Mouse (Mus musculus) kidney, embryonic 14.5 days (tissue): ENCODE measurements around the gene Vrk1. TPM values are rescaled to one million over a fixed set of nuclear protein-coding genes. Genes with fewer than 3 reads are reported as not detected.

Experiments
- ATAC-seq: fragments of 200-750 bp; cut with Nextera tagmentation; 2 replicates; pipeline ENCODE4 v1.8.0; 2017; ENCODE audit warnings: moderate number of reproducible peaks, mild to moderate bottlenecking, moderate TSS enrichment, moderate library complexity; ENCODE audit not compliant: low FRiP score, low TSS enrichment
- H3K27ac ChIP-seq: fragments of 300-500 bp; sonication (generic); 2 replicates; pipeline ENCODE4 v1.5.1; 2014; ENCODE audit warnings: low read depth, mild to moderate bottlenecking, low read length, moderate library complexity, mixed read lengths
- H3K27me3 ChIP-seq: fragments of 300-500 bp; sonication (generic); 2 replicates; pipeline ENCODE4 v1.6.1; 2014; ENCODE audit warnings: mild to moderate bottlenecking, low read length; ENCODE audit not compliant: control insufficient read depth, insufficient read depth
- H3K36me3 ChIP-seq: fragments of 300-500 bp; sonication (generic); 2 replicates; pipeline ENCODE4 v1.6.1; 2014; ENCODE audit warnings: low read length, mixed read lengths; ENCODE audit not compliant: control insufficient read depth, insufficient read depth
- H3K4me1 ChIP-seq: fragments of 300-500 bp; sonication (generic); 2 replicates; pipeline ENCODE4 v1.6.1; 2014; ENCODE audit warnings: low read length, mixed read lengths; ENCODE audit not compliant: control insufficient read depth, insufficient read depth
- H3K4me2 ChIP-seq: fragments of 300-500 bp; sonication (generic); replicated peaks from 2 replicates; pipeline ENCODE4 v1.6.1; 2014; ENCODE audit warnings: low read depth, mild to moderate bottlenecking, low read length
- H3K4me3 ChIP-seq: fragments of 300-500 bp; sonication (generic); 2 replicates; pipeline ENCODE4 v1.5.1; 2014; ENCODE audit warnings: mild to moderate bottlenecking, low read length
- H3K9ac ChIP-seq: fragments of 300-500 bp; sonication (generic); 2 replicates; pipeline ENCODE4 v1.6.1; 2014; ENCODE audit warnings: low read depth, mild to moderate bottlenecking, low read length, moderate library complexity
- H3K9me3 ChIP-seq: fragments of 300-500 bp; sonication (generic); 2 replicates; pipeline ENCODE4 v1.6.1; 2016; ENCODE audit warnings: low read length; ENCODE audit not compliant: control insufficient read depth
- WGBS: fragments of 180-500 bp; shearing (Covaris S2); extraction: QIAGEN DNeasy Blood & Tissue Kit; methylation state at CpG from one replicate; pipeline ENCODE4 v1.1.7; 2014; 5-methylcytosine and 5-hydroxymethylcytosine counted together
- polyA plus RNA-seq: library from polyadenylated mRNA; unstranded; fragments of >200 nt; fragmentation: Nextera tagmentation; extraction: Ambion mirVana; gene quantifications from 2 replicates; pipeline ENCODE4 v1.2.1, GENCODE M21; 2014

The Vrk1 gene
- polyA plus RNA-seq, 1 experiment from 2014 or later: 84.8 TPM

- Histone ChIP-seq H3K27ac (no peak overlapping the region), H3K9ac (no peak overlapping the region), H3K4me1 (no peaks in the 10 kb centered on the region; the same call in none of the 2 replicates), H3K4me3 (no peak overlapping the region), H3K9me3 (no peaks in the 10 kb centered on the region), H3K4me2 (no peak overlapping the region), H3K27me3 (no peaks in the 10 kb centered on the region), H3K36me3 (0 out of 2 replicates have a peak, but pooled peaks cover 5% of the 10 kb centered on the region)
- WGBS: 43% methylated on average over 23 of the region's 23 CpGs
- ATAC-seq: no peak
Measured at GRCm38 (mm10) chr12:106080945-106081747, 71.1 kb downstream of the Vrk1 start.

DNA sequence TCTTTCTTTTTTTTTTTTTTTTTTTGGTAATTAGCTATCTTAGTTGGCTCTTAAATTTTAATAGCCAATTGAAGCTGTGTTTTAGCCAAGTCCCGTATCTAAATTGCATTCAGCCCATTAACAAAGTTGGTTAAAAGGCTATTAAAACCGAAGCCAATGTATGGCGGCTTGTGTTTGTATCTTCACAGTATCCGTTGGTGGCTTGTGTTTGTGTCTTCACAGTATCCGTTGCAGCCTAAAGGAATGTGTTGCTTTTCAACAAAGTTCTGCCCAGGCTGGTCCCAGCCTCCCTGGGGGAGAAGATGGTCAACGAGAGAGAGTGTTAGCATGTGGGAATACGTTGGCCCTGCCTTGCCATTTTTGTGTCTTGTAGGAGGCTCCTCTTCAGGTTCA, 71.7 kb downstream of the Vrk1 start:
- H3K4me2 ChIP-seq: no peak overlapping the region
- ATAC-seq: no peak
- no peak overlapping the region for H3K27ac ChIP-seq
- no peaks in the 10 kb centered on the region for H3K27me3 ChIP-seq
- no peaks in the 10 kb centered on the region for H3K9me3 ChIP-seq
- H3K4me3 ChIP-seq: no peak overlapping the region
- H3K4me1 ChIP-seq: no peaks in the 10 kb centered on the region; the same call in none of the 2 replicates
- no peak overlapping the region for H3K9ac ChIP-seq
- 83% methylated on average over 7 of the region's 7 CpGs for WGBS
- H3K36me3 ChIP-seq: 0 out of 2 replicates have a peak, but pooled peaks cover 3% of the 10 kb centered on the region

GRCm38 (mm10) chr12:106082191-106082957, 72.3 kb downstream of the Vrk1 start:
- Histone ChIP-seq H3K27ac (no peak overlapping the region), H3K4me2 (no peak overlapping the region)
- 59% methylated on average over 16 of the region's 16 CpGs for WGBS

GRCm38 (mm10) chr12:106082958-106083381, 72.9 kb downstream of the Vrk1 start:
- 0 out of 2 replicates have a peak, but pooled peaks have one; percentile 30 for ATAC-seq
- H3K4me3 ChIP-seq: no peak overlapping the region
- H3K9me3 ChIP-seq: no peaks in the 10 kb centered on the region
- no peak overlapping the region for H3K27ac ChIP-seq
- H3K4me2 ChIP-seq: no peak overlapping the region
- H3K27me3 ChIP-seq: no peaks in the 10 kb centered on the region
- WGBS: 52% methylated on average over 11 of the region's 11 CpGs
- H3K4me1 ChIP-seq: no peaks in the 10 kb centered on the region; the same call in none of the 2 replicates
- H3K9ac ChIP-seq: no peak overlapping the region
- H3K36me3 ChIP-seq: no peaks in the 10 kb centered on the region

More at GRCm38 (mm10) chr12:106082191-106082957, 72.3 kb downstream of the Vrk1 start:
- Histone ChIP-seq H3K4me1 (no peaks in the 10 kb centered on the region; the same call in none of the 2 replicates), H3K9ac (no peak overlapping the region), H3K27me3 (no peaks in the 10 kb centered on the region), H3K4me3 (no peak overlapping the region), H3K36me3 (no peaks in the 10 kb centered on the region), H3K9me3 (no peaks in the 10 kb centered on the region)
- ATAC-seq: 0 out of 2 replicates have a peak, but pooled peaks have one; percentile 53

DNA sequence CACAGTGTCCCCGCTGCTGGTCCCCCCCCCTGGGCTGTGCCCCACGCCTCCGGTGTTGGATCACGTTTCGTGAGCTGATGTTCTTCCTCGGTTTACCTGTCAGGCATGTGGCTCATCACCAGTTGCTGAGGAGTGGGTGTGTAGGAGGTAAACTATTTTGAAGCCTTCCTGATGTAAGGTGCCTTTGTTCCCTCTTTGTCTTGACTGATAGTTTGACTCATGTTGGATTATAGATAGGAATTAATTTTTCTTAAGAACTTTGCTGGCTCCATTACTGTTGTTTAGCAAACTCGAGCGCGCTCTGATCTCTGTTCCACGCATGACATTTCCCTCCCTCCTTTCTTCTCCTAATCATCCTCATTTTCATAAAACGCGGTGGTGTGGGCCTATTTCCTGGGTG, 74.1 kb downstream of the Vrk1 start:
- Histone ChIP-seq H3K4me1 (no peaks in the 10 kb centered on the region; the same call in none of the 2 replicates), H3K9ac (no peak overlapping the region), H3K9me3 (no peaks in the 10 kb centered on the region), H3K36me3 (no peaks in the 10 kb centered on the region), H3K27me3 (no peaks in the 10 kb centered on the region), H3K4me2 (no peak overlapping the region), H3K27ac (no peak overlapping the region), H3K4me3 (no peak overlapping the region)
- WGBS: 85% methylated on average over 12 of the region's 12 CpGs
- ATAC-seq: no peak

GRCm38 (mm10) chr12:106094827-106095226, 84.8 kb downstream of the Vrk1 start:
- Histone ChIP-seq H3K36me3 (no peaks in the 10 kb centered on the region), H3K4me1 (no peaks in the 10 kb centered on the region), H3K27ac (no peak overlapping the region), H3K9ac (no peak overlapping the region), H3K4me3 (no peak overlapping the region), H3K9me3 (no peaks in the 10 kb centered on the region), H3K27me3 (no peaks in the 10 kb centered on the region), H3K4me2 (no peak overlapping the region)
- WGBS: 90% methylated on average over 9 of the region's 9 CpGs
- no peak for ATAC-seq

- Histone ChIP-seq H3K9me3 (no peaks in the 10 kb centered on the region), H3K4me1 (no peaks in the 10 kb centered on the region), H3K4me2 (no peak overlapping the region), H3K27me3 (no peaks in the 10 kb centered on the region), H3K36me3 (no peaks in the 10 kb centered on the region), H3K27ac (no peak overlapping the region), H3K9ac (no peak overlapping the region), H3K4me3 (no peak overlapping the region)
- no peak for ATAC-seq
- 97% methylated on average over 6 of the region's 6 CpGs for WGBS
Measured at GRCm38 (mm10) chr12:106102003-106102402, 92.0 kb downstream of the Vrk1 start.

GRCm38 (mm10) chr12:106102726-106103643, 93.0 kb downstream of the Vrk1 start:
- no peak overlapping the region for H3K27ac ChIP-seq
- WGBS: 61% methylated on average over 16 of the region's 16 CpGs
- ATAC-seq: no peak
- no peaks in the 10 kb centered on the region for H3K36me3 ChIP-seq
- no peak overlapping the region for H3K4me3 ChIP-seq
- no peaks in the 10 kb centered on the region for H3K9me3 ChIP-seq
- H3K4me2 ChIP-seq: no peak overlapping the region
- H3K9ac ChIP-seq: no peak overlapping the region
- H3K27me3 ChIP-seq: no peaks in the 10 kb centered on the region
- no peaks in the 10 kb centered on the region for H3K4me1 ChIP-seq
